Mouse (Mus musculus) common myeloid progenitor, adult 5-6 weeks (primary cell): ENCODE measurements around the gene Gm37240. TPM values are rescaled to one million over a fixed set of nuclear protein-coding genes. Genes with fewer than 3 reads are reported as not detected.

Source experiments
- ATAC-seq: replicated peaks from 2 replicates; pipeline ENCODE4 v1.8.0; 2016; ENCODE audit warnings: low read depth, mild to moderate bottlenecking, moderate TSS enrichment, inconsistent platforms; ENCODE audit not compliant: poor library complexity, severe bottlenecking
- total RNA-seq: library from RNA; stranded (forward); fragments of 200-1000, 187-1606 nt; gene quantifications from 2 replicates; pipeline ENCODE4 v1.2.3, GENCODE M21; 2017

Gene Gm37240
- total RNA-seq, 1 experiment from 2014 or later: not detected

GRCm38 (mm10) chr3:85184916-85185315 lies 702.4 kb downstream of the Gm37240 start:
- no peak for ATAC-seq

DNA sequence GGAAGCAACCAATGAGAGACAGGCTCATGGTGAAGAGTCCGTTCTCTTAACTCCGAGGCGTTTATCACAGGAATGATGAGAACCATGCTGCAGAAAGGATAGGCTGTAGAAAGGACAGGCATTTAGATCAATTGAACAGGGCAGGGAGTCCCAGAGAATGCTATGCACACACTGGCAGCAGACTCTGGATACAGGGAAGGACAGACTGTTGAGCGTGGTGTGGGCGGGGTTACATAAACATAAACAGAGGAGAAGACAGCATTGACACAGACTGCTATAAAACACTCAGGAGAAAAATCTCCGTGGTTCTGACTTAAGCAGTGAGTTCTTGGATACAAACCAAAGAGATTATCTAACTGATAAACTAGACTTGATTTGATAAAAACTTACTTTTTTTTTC lies 703.2 kb downstream of the Gm37240 start:
- ATAC-seq: no peak

GRCm38 (mm10) chr3:85176736-85177135 lies 710.6 kb downstream of the Gm37240 start:
- no peak for ATAC-seq

GRCm38 (mm10) chr3:85174542-85175469 lies 712.5 kb downstream of the Gm37240 start:
- ATAC-seq: no peak

GRCm38 (mm10) chr3:85173441-85174071 lies 713.8 kb downstream of the Gm37240 start:
- ATAC-seq: peak; percentile 52

GRCm38 (mm10) chr3:85172532-85172931 lies 714.8 kb downstream of the Gm37240 start:
- ATAC-seq: peak; percentile 30; the same call in 1 of the 2 replicates

GRCm38 (mm10) chr3:85172096-85172495 lies 715.2 kb downstream of the Gm37240 start:
- peak; percentile 39; the same call in 1 of the 2 replicates for ATAC-seq

GRCm38 (mm10) chr3:85168816-85169215 lies 718.5 kb downstream of the Gm37240 start:
- ATAC-seq: no peak

DNA sequence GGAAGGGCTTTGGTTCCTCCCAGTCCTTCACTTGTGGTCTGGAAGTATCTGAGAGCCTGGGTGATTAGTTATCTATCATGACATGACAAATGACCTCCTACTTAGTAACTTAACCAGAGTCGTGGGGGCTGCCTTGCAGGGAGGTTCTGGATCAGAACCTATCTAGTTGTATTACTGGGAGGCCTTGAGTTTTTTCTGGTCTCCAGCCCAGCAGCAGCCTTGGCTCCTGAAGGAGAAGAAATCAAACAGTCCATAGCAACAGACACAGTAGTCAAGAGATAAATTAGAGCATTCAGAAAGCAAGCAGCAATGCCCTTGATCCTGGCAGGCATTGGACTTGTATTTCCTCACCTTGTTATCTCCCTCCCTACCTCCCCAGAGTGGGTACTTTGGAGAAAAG lies 722.4 kb downstream of the Gm37240 start:
- no peak for ATAC-seq

DNA sequence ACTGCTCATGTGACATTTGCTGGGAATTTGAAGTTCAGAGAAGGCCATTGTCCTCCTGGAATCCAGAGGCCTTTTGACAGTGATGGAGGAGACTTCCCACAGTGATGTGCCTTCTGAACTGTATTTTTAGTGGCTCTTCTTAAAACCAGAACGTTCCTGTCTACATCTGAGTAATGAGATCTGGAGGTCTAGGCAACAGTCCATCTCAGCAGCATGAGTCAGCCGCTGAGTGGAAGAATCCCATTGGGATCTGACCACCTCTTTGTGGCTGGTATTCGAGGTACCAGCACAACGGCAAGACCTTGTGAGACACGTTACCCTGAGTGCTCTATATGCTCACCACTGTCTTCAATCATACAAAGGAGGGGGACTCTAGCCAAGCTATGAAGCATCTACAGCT lies 723.9 kb downstream of the Gm37240 start:
- no peak for ATAC-seq

DNA sequence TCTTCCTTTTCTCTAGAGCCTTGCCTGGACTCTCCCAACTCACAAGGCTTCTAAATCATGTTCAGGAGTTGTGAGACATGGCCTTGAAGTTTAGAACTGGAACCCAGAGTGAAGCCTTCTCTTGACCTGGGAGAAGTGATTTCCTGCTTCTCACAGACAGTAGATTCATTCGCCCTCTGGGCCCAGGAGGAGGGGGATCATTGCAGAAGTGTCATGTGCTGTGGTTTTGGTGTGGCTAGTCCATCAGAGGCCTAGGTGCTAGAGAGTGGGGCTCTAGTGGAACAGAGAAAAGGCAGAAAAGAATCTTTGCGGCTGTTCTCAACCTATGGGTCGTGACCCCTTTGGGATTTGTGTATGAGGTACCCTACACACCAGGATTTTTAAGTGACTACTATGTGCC lies 724.9 kb downstream of the Gm37240 start:
- peak; percentile 76 for ATAC-seq

DNA sequence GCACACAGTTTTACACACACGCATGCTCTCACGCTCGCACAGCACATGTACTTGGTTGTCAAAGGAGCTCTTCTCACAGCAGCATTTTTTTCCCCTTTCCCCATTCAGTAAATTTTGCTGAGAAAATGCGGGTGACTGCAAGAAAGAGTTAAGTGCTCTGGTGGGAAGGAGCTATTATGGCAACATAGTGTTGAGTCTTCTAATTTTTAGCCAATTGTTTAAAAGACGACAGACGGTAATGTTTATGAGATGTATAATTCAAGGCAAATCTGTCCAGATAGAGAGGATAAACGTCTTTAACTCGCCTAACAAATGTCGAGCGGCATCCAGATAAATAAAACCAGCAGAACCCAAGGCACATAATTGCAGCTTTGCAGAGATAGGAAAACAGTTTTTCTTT lies 726.5 kb downstream of the Gm37240 start:
- no peak for ATAC-seq

DNA sequence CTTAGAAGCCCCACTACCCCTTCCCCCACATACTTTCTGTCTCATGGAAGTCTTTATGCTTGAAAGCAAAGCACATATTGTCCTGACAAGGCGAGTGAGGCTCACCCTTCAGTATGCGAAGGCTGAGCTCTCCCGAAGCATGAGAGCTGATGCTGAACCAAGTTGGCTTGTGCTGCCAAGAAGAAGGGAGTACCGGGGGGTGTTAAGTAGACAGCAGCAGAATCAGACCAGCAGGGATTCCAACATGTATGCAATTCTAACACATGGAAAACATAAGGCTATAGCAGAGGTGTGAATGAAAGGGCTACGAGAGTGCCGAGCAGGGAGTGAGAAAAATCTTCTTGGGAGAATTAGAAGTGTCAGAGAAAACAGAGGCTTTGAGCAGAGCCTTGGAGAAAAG lies 727.7 kb downstream of the Gm37240 start:
- ATAC-seq: no peak

DNA sequence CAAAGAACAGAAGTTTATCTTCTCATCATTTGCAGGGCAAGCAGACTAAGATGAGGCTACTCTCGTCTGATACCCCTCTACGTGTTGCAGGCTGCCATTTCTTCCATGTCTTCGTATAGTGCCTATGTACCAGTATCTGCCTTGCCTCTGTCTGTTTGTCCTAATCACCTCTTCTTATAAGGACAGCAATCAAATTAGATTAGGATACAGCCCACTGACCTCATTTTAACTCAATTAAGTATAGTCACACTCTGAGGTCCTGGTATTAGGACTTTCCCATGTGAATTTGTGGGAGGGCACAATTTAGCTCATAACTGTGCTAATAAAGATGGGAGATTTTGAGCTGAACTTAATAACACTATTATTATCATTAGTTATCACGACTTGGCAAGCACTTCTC lies 738.5 kb downstream of the Gm37240 start:
- ATAC-seq: no peak

DNA sequence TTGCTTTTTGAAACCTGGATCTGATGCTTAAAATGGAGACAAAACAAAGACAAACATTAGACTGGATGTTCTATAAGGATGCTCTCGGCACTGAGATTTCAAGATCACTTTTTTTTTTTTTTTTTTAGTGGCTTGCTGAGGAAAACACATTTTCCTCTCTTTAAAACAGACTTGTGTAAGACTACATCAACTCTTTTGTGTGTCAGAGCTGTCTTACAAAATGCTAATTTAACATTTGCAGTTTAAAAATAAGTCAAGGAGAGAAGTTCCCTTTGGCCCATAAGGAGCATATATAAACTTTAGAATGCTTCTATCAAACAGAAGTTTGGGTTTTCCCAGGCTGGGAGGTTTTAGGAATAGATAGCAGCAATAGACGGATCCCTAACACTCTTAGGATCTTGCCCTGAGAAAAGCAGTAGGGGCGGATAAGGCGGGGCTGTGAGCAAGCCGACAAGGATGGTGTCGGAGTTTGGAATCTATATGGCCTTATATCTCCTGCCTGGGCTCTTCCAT lies 739.2 kb downstream of the Gm37240 start:
- no peak for ATAC-seq

DNA sequence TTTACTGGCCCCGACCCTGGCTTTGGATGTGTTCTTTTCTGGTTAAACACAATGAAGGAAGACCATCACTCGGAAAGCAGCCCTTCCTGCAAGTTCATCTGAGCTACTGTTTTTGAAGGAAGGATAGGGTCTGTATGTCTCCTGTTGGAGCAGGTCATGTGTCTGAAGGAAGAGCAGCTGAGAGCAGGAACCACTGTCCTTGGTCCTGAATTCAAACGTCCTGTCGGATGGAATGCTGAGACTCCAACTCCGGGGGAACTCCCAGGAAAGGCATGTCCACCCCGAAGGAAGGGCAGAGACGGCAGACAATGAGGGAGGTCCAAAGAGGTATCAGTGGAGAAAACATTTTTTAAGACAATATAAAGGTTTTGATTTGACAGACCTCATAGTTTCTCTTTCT lies 741.8 kb downstream of the Gm37240 start:
- 0 out of 2 replicates have a peak, but pooled peaks have one; percentile 42 for ATAC-seq

DNA sequence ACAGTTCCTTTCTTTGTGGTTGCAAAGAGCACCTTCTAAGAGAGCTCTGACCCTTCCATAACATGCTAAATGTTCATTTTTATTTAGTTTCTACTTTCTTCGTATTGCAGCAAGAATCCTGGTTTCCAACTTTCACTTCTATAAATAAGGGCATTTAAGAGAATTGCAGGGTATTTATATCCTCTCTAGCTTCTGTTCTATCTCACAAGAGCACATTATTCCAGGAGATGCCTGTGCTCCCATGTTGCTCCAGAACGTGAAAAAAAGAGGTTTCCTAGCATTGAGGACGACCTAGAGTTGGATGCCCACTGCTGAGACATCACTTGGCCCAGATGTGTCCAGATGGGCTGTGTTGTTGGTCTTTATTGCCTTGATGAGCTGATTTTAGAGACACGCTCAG lies 742.2 kb downstream of the Gm37240 start:
- no peak for ATAC-seq

GRCm38 (mm10) chr3:85144425-85144824 lies 742.9 kb downstream of the Gm37240 start:
- no peak for ATAC-seq

- no peak for ATAC-seq
These were observed 746.8 kb downstream of the Gm37240 start for GRCm38 (mm10) chr3:85140488-85140887.

GRCm38 (mm10) chr3:85138407-85138806 lies 748.9 kb downstream of the Gm37240 start:
- no peak for ATAC-seq

GRCm38 (mm10) chr3:85133561-85133960 lies 753.8 kb downstream of the Gm37240 start:
- no peak for ATAC-seq
